In the genomic region with DNA sequence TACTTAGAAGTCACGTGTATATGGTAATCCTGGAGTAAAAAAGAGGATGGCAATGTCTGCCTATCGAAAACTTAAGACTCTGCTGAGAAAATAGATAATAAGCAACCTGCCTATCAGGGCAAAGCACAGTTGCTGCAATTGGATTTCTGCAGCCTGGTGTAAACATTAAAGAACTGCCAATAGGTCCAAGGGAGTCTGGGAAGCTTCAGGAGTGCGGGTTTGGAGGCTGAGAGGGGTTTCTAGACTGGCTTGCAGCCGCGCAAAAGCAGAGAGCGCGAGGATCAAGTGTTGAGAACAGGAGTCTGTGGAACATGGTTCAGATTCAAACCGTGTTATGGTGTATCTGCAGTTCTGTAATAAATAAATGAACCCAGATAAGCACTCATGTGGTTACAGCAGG, we compare ENCODE assay signal across 8 mouse cellular contexts. TPM values are rescaled to one million over a fixed set of nuclear protein-coding genes. Genes with fewer than 3 reads are reported as not detected.
DNase-seq lines count a peak whose midpoint lies in the region; ATAC-seq and TF ChIP-seq lines count a peak whose summit lies in the region.

No protein-coding gene starts in this region.

- H3K9ac ChIP-seq in kidney, embryonic 14.5 days (ENCODE audit: low read depth, low read length) = peak overlapping the region; percentile 94; the same call in 1 of the 2 replicates
- peak overlapping the region; percentile 90 for H3K9ac ChIP-seq in heart, postnatal 0 days (replicated peaks; ENCODE audit: low read depth, low read length)

- TF ChIP-seq CTCF in bone marrow macrophage, adult 2 months (IDR thresholded peaks at IDR 0.05; ENCODE audit: low read depth, low read length) = no peak
- no peak for TF ChIP-seq CTCF in heart, postnatal 0 days (IDR thresholded peaks at IDR 0.05; ENCODE audit: low read depth)

- peaks cover 3% of the 10 kb centered on the region for H3K4me1 ChIP-seq in kidney, embryonic 14.5 days (ENCODE audit: control insufficient read depth, insufficient read depth, low read length)
- peaks cover 33% of the 10 kb centered on the region for H3K4me1 ChIP-seq in bone marrow macrophage, adult 2 months (ENCODE audit: control insufficient read depth, insufficient read depth, low read length)
- 0 out of 2 replicates have a peak, but pooled peaks cover 5% of the 10 kb centered on the region for H3K4me1 ChIP-seq in heart, postnatal 0 days (ENCODE audit: control insufficient read depth, insufficient read depth)

- no peak for ATAC-seq in kidney, embryonic 14.5 days (ENCODE audit: low FRiP score, low TSS enrichment)
- ATAC-seq in heart, postnatal 0 days (ENCODE audit: insufficient read depth, low read depth) = peak; percentile 13; the same call in 1 of the 2 replicates
- ATAC-seq in megakaryocyte progenitor cell, adult 5-6 weeks (replicated peaks; ENCODE audit: poor library complexity) = 0 out of 2 replicates have a peak, but pooled peaks have one; percentile 2

- DNase-seq in kidney, postnatal 14 days = no peak
- peak; percentile 23 for DNase-seq in heart, postnatal 0 days (ENCODE audit: low spot score)
- DNase-seq in frontal cortex, postnatal 10 days (ENCODE audit: low spot score in 2 of 2) = no peak
- DNase-seq in MN1 (ENCODE audit: low spot score) = no peak
- DNase-seq in left cerebral cortex, postnatal 36 days (ENCODE audit: low spot score in 2 of 2) = no peak

- no peak for TF ChIP-seq EP300 in heart, postnatal 0 days (IDR thresholded peaks at IDR 0.05; ENCODE audit: low read depth)

- H3K36me3 ChIP-seq in kidney, embryonic 14.5 days (ENCODE audit: control insufficient read depth, insufficient read depth, low read length) = no peaks in the 10 kb centered on the region; the same call in 1 of the 2 replicates
- peaks cover 5% of the 10 kb centered on the region; the same call in 1 of the 2 replicates for H3K36me3 ChIP-seq in heart, postnatal 0 days (replicated peaks; ENCODE audit: control insufficient read depth, insufficient read depth, low read length)

- H3K4me3 ChIP-seq in kidney, embryonic 14.5 days (ENCODE audit: low read length) = peak overlapping the region; percentile 76
- peak overlapping the region; percentile 74 for H3K4me3 ChIP-seq in bone marrow macrophage, adult 2 months (ENCODE audit: insufficient read depth, low read length)
- H3K4me3 ChIP-seq in heart, postnatal 0 days (ENCODE audit: low read depth, low read length) = peak overlapping the region; percentile 80

- no peak for TF ChIP-seq POLR2A in bone marrow macrophage, adult 2 months (IDR thresholded peaks at IDR 0.05; ENCODE audit: borderline replicate concordance, low read depth, low read length)

- WGBS in kidney, embryonic 14.5 days = 5% methylated on average over 8 of the region's 8 CpGs
- WGBS in heart, postnatal 0 days = 10% methylated on average over 8 of the region's 8 CpGs

- intact Hi-C loops in left cerebral cortex, postnatal 36 days (cut with DNase I) = loop anchor here (2.0 to 5.0 kb wide), 2 partner anchors 44 to 128 kb away; no protein-coding TSS in a partner anchor

- H3K4me2 ChIP-seq in kidney, embryonic 14.5 days (replicated peaks; ENCODE audit: low read depth, low read length) = peak overlapping the region; percentile 86
- peak overlapping the region; percentile 91 for H3K4me2 ChIP-seq in heart, postnatal 0 days (ENCODE audit: low read depth, low read length)

- H3K27ac ChIP-seq in kidney, embryonic 14.5 days (ENCODE audit: low read depth, low read length) = peak overlapping the region; percentile 98
- H3K27ac ChIP-seq in bone marrow macrophage, adult 2 months (ENCODE audit: insufficient read depth, low read depth, low read length) = peak overlapping the region; percentile 85
- H3K27ac ChIP-seq in heart, postnatal 0 days (ENCODE audit: low read depth) = peak overlapping the region; percentile 96

- H3K9me3 ChIP-seq in kidney, embryonic 14.5 days (ENCODE audit: control insufficient read depth, low read length) = no peaks in the 10 kb centered on the region
- H3K9me3 ChIP-seq in heart, postnatal 0 days (replicated peaks; ENCODE audit: control insufficient read depth, low read length) = no peaks in the 10 kb centered on the region

- H3K27me3 ChIP-seq in kidney, embryonic 14.5 days (ENCODE audit: control insufficient read depth, insufficient read depth, low read length) = no peaks in the 10 kb centered on the region
- no peaks in the 10 kb centered on the region for H3K27me3 ChIP-seq in heart, postnatal 0 days (ENCODE audit: control insufficient read depth, insufficient read depth, low read length)

RNA-seq across cellular contexts. Expression of a gene that starts 1.0 kb away (rescaled TPM):
- 15.5 and 25.3 TPM in 2 replicates for polyA plus RNA-seq in kidney, embryonic 14.5 days (2014; fragmentation: Nextera tagmentation; extraction: Ambion mirVana)
- 16.7 and 18.2 TPM in 2 replicates for polyA plus RNA-seq in bone marrow macrophage, adult 2 months (2012; ENCODE audit: insufficient read depth, insufficient read length, missing spikeins)
- total RNA-seq in heart, postnatal 0 days (2014; rRNA removed; ENCODE audit: low replicate concordance) = 12.3 and 15.0 TPM in 2 replicates
- 14.8 and 15.7 TPM in 2 replicates for polyA plus RNA-seq in heart, postnatal 0 days (2015; fragmentation: Nextera tagmentation; extraction: Ambion mirVana)
- total RNA-seq in megakaryocyte progenitor cell, adult 5-6 weeks (2015) = 6.9 and 8.1 TPM in 2 replicates
- total RNA-seq in megakaryocyte progenitor cell, adult 5-6 weeks (2017) = 10.5 and 12.4 TPM in 2 replicates
- total RNA-seq in left cerebral cortex, postnatal 36 days (2021) = 1 to 10 TPM; 6.1 to 6.6 TPM

RNA-seq across cellular contexts. Expression of a gene that starts 17.3 kb away (rescaled TPM):
- polyA plus RNA-seq in kidney, embryonic 14.5 days (2014; fragmentation: Nextera tagmentation; extraction: Ambion mirVana) = 1.5 and 2.7 TPM in 2 replicates
- polyA plus RNA-seq in bone marrow macrophage, adult 2 months (2012; ENCODE audit: insufficient read depth, insufficient read length, missing spikeins) = 1.1 TPM in 1 of 2 replicates, not detected in the other
- total RNA-seq in heart, postnatal 0 days (2014; rRNA removed; ENCODE audit: low replicate concordance) = not detected in 2 replicates
- polyA plus RNA-seq in heart, postnatal 0 days (2015; fragmentation: Nextera tagmentation; extraction: Ambion mirVana) = 0.25 and 0.37 TPM in 2 replicates
- 0.32 and 0.44 TPM in 2 replicates for total RNA-seq in megakaryocyte progenitor cell, adult 5-6 weeks (2015)
- total RNA-seq in megakaryocyte progenitor cell, adult 5-6 weeks (2017) = 0.50 TPM in 1 of 2 replicates, not detected in the other
- total RNA-seq in left cerebral cortex, postnatal 36 days (2021) = 1 to 10 TPM in 1 of 2 experiments, under 1 TPM in 1; 0.30 to 1.2 TPM
